Mouse (Mus musculus) heart, adult 8-10 months (tissue): ENCODE measurements around the gene Aoah. TPM values are rescaled to one million over a fixed set of nuclear protein-coding genes. Genes with fewer than 3 reads are reported as not detected.

Experiments used
- DNase-seq: peaks from one replicate; pipeline ENCODE4 v3.0.0; 2022; ENCODE audit warnings: low spot score
- total RNA-seq, 4 experiments: library from RNA; stranded (reverse); gene quantifications; 2 replicates each; pipeline ENCODE4 v1.2.4; 2022

Aoah gene
- total RNA-seq, 4 experiments from 2014 or later = 0.63 to 1.0 (median 0.83) TPM

DNA sequence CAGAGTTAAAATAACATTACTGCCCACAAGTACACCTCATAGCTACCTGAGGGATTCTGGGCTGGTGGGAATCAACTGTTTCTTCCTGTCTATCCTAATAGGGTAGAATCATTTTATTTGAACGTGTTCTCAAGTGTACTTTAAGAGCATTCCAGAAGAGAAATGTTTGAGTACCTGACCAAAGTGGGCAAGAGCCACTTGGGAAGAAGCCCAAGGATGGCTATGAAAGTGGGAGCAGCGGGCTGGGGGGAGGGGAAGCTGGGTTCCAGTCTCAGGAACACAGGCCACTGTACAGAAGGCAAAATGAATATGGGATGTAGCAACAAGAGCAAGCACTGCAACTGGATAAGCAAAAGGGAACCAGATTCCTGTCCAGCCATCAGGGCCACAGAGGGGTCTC lies 111.3 kb downstream of the Aoah start:
- DNase-seq = no peak

DNA sequence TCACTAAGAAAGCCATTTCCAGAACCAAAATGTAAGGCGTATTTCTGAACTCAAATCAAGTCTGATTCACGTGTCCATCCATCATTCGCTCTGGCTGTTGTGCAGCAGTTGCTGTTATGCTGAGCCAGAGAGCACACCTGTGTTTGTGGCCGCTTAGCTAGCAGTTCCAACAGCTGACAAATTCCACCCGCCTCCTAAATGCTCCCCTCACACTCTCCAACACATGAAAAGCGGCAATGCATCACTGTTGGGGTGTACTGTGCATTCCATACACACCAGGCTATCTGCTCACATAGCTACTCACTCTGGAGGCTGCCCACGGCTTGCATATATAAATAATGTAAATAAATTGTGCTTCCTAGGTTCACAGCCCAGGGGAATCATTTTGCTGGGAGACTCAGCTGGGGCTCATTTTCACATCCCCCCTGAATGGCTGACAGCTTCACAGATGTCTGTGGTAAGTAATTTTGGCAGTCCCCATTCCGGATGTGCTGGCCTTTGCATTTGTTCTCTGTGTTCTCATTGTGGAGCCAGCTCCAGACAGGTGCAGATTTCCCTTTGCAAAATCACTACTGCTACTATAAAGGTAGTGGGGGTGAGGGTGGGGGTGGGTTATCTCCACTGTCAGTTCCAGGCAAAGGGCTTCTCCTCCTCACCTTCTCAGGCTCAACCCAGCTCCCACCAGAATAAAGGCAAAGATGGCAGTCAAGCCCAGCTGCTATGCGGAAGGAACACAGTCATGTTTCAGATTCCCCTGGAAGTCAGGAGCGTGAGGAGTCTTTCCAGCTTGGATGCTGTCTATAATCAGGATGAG lies 123.0 kb downstream of the Aoah start:
- no peak for DNase-seq

DNA sequence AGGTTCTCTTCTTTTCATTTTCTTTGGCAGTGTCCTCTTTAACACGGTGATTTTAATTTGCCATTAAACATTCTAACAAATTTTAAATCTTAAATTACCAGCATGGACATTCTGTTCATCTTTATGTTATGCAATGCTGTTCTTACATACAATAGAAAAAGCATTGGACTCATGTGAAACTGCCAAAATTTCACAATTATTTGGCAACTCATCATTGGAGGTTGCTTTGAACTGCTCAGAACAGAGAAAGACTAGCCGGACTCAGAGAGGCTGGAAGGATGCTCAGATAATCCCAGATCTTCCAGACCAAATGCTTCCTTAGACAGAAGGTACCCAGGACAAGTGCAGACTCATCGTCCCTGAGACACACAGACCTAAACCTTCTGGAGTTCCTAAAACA lies 126.5 kb downstream of the Aoah start:
- no peak for DNase-seq

- DNase-seq = no peak
Measured at GRCm38 (mm10) chr13:20936016-20936415, 142.1 kb downstream of the Aoah start.

DNA sequence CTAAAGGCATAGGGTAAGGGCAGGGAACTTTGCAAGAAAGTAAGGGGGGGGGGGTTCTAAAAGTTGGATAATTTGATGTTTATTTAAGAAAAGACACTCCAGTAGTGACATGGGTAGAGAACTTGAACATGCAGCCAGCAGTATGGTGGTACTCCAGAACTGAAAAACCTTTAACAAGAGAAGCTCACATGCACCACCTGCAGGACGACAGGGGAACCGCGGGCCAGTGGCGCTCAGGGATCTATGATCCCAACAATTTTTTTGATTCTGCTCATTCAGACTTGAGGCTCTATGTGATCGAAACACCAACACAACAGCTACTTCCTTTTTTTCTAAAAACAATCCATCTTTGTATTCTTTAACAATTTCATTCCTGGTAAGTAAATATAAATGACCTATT lies 143.5 kb downstream of the Aoah start:
- DNase-seq = peak; percentile 46

DNA sequence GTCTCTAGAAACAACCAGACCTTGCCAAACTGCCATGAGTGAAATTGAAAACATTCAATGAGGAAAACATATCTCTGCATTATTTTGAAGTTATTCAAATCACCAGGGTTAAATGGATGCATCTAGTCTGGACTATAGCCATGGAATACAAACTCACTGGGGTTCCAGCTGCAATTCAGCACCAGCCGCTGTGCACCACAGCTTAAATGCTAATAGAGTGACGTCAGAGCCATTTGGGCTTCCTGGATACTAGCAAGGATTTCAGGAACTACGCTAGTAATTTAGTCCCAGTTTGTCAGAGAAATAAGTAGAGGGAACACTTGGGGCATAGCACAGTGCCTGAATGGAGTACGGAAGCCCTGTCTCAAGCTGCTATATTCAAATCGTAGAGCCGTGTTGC lies 145.2 kb downstream of the Aoah start:
- no peak for DNase-seq

GRCm38 (mm10) chr13:20940389-20940788 lies 146.5 kb downstream of the Aoah start:
- DNase-seq = peak; percentile 14

- no peak for DNase-seq
Measured at GRCm38 (mm10) chr13:20941707-20942106, 147.8 kb downstream of the Aoah start.

DNA sequence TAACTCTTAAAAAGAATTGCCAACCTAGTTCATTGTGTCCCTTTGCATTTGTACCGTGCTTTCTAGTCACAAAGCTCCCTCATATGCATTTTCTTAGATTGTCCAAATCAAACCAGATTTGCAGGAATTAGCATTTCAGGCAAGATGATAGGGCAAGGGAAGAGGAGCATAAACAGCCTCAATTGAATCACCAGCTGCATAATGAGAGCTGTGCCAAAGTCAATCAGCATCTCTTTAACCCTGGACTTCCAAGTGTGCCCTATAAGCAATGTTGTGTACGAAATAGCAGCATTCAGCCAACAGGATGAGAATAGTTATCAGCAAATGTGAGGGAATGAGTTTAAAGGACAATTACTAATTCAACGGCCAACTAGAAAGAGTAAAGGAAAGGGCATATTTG lies 169.2 kb downstream of the Aoah start:
- DNase-seq = no peak

GRCm38 (mm10) chr13:20981234-20982230 lies 187.6 kb downstream of the Aoah start:
- no peak for DNase-seq

- DNase-seq = no peak
Measured at GRCm38 (mm10) chr13:20985510-20985909, 191.6 kb downstream of the Aoah start.

GRCm38 (mm10) chr13:20985961-20986360 lies 192.0 kb downstream of the Aoah start:
- DNase-seq = no peak

DNA sequence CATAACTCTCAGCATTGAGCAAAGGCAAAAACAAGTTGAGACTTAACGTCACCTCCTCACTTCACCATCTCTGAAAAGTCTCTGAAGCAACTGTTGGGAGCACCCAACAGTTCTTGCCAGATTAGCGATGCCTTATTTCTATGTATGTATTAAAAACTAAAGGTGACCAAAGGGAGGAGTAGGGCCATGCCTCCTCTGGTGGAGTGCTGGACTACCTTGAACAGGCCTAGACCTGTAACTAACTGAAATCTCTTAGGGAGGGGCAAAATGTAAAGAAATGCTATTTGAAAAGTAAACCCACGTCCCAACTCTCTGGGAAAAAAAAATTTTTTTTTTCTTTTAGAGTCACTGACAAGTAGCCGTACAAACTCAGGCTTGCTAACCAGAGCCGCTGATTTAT lies 211.3 kb downstream of the Aoah start:
- no peak for DNase-seq

DNA sequence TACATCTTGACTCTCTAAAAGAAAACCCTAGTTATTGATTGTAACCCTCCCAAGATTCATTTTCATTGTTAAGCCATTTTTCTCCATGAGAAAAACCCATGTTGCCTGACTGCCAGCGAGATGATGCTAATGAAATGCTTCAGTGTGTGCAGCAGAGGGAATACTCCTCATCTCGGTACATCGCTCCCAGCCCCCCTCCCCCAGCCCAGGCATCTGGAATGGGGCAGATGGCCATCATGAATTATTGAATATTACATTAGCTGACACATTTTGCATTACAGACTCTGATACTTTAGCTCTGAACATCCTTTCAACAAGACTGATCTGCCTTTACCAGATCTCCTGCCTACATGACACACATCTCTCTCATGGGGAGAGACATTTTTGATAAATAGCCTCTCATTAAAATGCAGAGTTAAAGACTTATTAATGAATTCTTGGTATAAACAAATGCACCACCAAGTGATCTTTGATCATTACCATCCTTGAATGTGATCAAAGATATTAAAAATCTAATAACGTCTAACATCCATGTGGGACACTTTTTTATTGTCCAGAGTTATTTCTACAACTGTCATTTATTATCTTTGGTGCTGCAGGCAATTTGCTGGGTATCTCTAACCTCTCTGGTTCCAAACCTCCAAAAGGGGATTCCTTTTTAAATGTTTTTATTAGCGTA lies 211.9 kb downstream of the Aoah start:
- no peak for DNase-seq

GRCm38 (mm10) chr13:21006321-21006653 lies 212.4 kb downstream of the Aoah start:
- DNase-seq = no peak

DNA sequence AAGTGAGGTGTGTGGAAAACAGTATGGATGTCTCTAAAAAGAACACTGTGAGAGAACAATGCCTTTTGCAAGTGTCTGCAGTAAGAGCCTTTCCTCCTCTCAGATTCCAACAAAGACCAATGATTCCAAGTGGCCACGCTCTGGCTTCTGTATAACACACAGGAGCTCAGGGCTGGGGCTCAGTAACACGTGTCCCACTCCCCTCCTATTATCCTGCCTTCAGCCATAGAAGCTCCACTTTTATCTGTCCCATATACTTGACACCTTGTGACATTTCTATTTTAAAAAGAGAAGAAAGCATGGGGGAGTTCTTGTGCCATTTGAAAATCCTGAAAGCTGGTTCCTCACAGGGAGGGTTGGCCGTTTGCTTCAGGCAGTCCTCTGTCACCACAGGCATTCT lies 219.7 kb downstream of the Aoah start:
- DNase-seq = no peak

DNA sequence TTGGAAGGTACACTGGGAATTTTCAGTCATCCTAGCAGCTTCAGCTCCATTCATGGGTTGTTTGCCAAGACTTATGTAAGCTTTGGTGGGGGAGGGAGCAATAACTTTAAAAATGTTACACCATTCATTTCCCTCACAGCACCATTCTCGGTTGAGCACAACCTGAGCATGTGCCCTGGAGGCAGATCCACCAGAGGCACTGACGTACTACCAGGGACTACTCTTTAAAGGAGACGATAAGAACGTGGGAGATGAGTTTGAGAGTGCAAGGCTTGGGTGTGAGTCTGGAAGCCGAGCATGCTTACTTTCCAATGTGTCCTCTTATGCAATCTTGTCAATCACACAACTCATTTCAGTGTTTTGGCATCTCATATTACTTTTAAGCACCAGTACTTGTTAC lies 230.9 kb downstream of the Aoah start:
- DNase-seq = no peak

- DNase-seq = no peak
Measured at GRCm38 (mm10) chr13:21033176-21033575, 239.3 kb downstream of the Aoah start.

DNA sequence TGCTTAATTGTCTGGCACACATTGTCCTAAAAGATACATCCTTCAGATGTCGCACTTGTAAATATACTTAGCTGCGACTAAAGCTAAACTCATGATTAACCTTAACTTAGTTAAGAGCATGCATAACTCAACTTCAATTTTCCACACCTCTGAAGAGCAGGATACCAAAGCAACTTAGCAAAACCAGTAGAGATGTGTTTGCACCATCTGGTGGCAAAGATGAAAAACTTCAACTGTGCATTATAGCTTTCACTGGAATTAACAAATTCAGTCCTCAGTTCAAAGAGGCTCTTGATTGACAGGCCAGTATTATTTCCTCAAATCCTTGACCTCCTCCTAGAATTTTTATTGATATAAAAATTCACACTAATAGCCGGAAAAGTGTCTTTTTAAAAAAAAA lies 241.1 kb downstream of the Aoah start:
- DNase-seq = no peak

- DNase-seq = no peak
Measured at GRCm38 (mm10) chr13:21035981-21036380, 242.1 kb downstream of the Aoah start.

- no peak for DNase-seq
Measured at GRCm38 (mm10) chr13:21040589-21041199, 246.8 kb downstream of the Aoah start.

DNA sequence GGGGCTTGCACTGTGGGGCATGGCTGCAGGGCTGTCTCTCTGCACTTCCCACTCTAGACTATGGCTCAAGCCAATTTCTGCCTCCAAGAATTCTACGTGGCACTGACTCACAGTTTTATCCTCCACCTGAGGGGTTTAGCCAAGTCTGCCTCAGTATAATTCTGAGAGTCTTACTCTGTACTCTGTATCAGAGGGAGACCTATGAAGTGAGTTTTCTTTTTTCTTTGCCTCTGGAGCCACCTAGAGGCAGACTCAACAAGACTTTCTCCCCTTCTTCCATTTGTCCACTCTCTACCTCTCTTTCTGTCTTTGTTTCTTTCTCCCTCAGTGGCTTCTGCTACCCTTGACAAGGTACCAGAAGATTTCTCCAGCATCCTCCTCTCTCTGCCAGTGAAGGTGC lies 256.2 kb downstream of the Aoah start:
- no peak for DNase-seq
